8 mouse cellular contexts compared by ENCODE assay signal in the genomic region with DNA sequence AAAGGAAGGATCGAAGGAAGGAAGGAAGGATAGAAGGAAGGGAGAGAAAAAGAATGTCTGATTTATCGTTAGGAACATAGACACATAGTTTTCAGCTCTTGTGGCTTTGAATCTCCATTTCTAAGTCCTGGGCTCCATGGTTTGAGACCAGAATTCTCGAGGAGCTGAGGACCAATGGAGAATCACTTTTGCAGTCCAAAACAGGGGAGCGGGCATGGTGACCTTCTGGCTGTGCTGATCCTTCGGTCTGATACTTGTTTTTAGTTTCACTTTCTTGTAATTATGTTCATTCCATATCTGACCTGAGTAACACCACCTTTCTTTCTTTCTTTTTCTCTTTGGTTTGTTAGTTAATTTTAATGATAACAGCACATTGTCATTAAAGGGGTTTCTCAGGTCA. TPM values are rescaled to one million over a fixed set of nuclear protein-coding genes. Genes with fewer than 3 reads are reported as not detected.
A peak's percentile ranks its signal among the peaks of the same experiment; 100 is the strongest.
DNase-seq lines count a peak whose midpoint lies in the region; ATAC-seq lines count a peak whose summit lies in the region.
"Had no signal": no experiment of that assay in that cellular context is flagged by ENCODE, and none has a peak within 500 bp of the region (broad histone marks: within the 10 kb centered on the region; RNA-seq: fewer than 3 reads in every experiment).

No protein-coding gene starts in this region.

- H3K27ac ChIP-seq in limb, embryonic 12.5 days: 0 out of 2 replicates have a peak overlapping the region, but pooled peaks have one; percentile 53
- no peak overlapping the region; the same call in 1 of the 2 replicates for H3K27ac ChIP-seq in limb, embryonic 10.5 days
- no peak overlapping the region for H3K27ac ChIP-seq in embryonic facial prominence, embryonic 10.5 days (replicated peaks)
- H3K27ac ChIP-seq in forebrain, embryonic 10.5 days: no peak overlapping the region

- 0 out of 2 replicates have a peak, but pooled peaks cover 2% of the 10 kb centered on the region for H3K27me3 ChIP-seq in limb, embryonic 12.5 days
- H3K27me3 ChIP-seq in limb, embryonic 10.5 days (ENCODE audit: low read depth, poor library complexity, severe bottlenecking): no peaks in the 10 kb centered on the region
- H3K27me3 ChIP-seq in megakaryocyte, embryonic 14.5 days (replicated peaks): no peaks in the 10 kb centered on the region
- no peaks in the 10 kb centered on the region for H3K27me3 ChIP-seq in embryonic facial prominence, embryonic 10.5 days (replicated peaks; ENCODE audit: low read depth, poor library complexity, severe bottlenecking)
- H3K27me3 ChIP-seq in forebrain, embryonic 10.5 days (ENCODE audit: poor library complexity, severe bottlenecking): no peaks in the 10 kb centered on the region

- no peak overlapping the region for H3K9ac ChIP-seq in limb, embryonic 12.5 days (replicated peaks)

- peaks cover 14% of the 10 kb centered on the region for H3K4me1 ChIP-seq in limb, embryonic 12.5 days (replicated peaks)
- H3K4me1 ChIP-seq in limb, embryonic 10.5 days: peaks cover 25% of the 10 kb centered on the region
- H3K4me1 ChIP-seq in megakaryocyte, embryonic 14.5 days: peaks cover 25% of the 10 kb centered on the region
- peaks cover 18% of the 10 kb centered on the region for H3K4me1 ChIP-seq in embryonic facial prominence, embryonic 10.5 days
- peaks cover 25% of the 10 kb centered on the region for H3K4me1 ChIP-seq in forebrain, embryonic 10.5 days

- 70% methylated on average over 5 of the region's 5 CpGs for WGBS in limb, embryonic 12.5 days
- 77% methylated on average over 5 of the region's 5 CpGs for WGBS in limb, embryonic 10.5 days
- 71% methylated on average over 5 of the region's 5 CpGs for whole genome bisulfite sequencing in embryonic facial prominence, embryonic 10.5 days
- WGBS in forebrain, embryonic 10.5 days: 76% methylated on average over 5 of the region's 5 CpGs

- H3K36me3 ChIP-seq in limb, embryonic 12.5 days: no peaks in the 10 kb centered on the region
- H3K36me3 ChIP-seq in limb, embryonic 10.5 days: no peaks in the 10 kb centered on the region
- H3K36me3 ChIP-seq in megakaryocyte, embryonic 14.5 days (replicated peaks; ENCODE audit: low read length): no peaks in the 10 kb centered on the region
- H3K36me3 ChIP-seq in embryonic facial prominence, embryonic 10.5 days (replicated peaks): no peaks in the 10 kb centered on the region
- H3K36me3 ChIP-seq in forebrain, embryonic 10.5 days (replicated peaks): no peaks in the 10 kb centered on the region

- no peak for DNase-seq in limb, embryonic 10.5 days (ENCODE audit: low spot score)
- no peak for DNase-seq in embryonic facial prominence, embryonic 10.5 days (ENCODE audit: low spot score)
- no peak for DNase-seq in forebrain, embryonic 10.5 days (ENCODE audit: extremely low spot score, low spot score)
- DNase-seq: cerebellum, adult 11 months had no signal

- ATAC-seq in limb, embryonic 12.5 days (ENCODE audit: insufficient number of reproducible peaks, insufficient read depth, low FRiP score, low TSS enrichment, low read depth): no peak
- peak; percentile 69 for ATAC-seq in activated CD4-positive, CD25-positive, alpha-beta regulatory T cell, adult 4 months
- ATAC-seq in erythroid progenitor cell, adult 5-6 weeks (replicated peaks; ENCODE audit: low FRiP score, poor library complexity, severe bottlenecking): peak; percentile 61

- no peak overlapping the region for H3K4me2 ChIP-seq in limb, embryonic 12.5 days

- H3K4me3 ChIP-seq in limb, embryonic 12.5 days (replicated peaks): no peak overlapping the region
- H3K4me3 ChIP-seq in limb, embryonic 10.5 days: no peak overlapping the region
- H3K4me3 ChIP-seq in megakaryocyte, embryonic 14.5 days (replicated peaks): peak overlapping the region; percentile 76
- no peak overlapping the region for H3K4me3 ChIP-seq in embryonic facial prominence, embryonic 10.5 days
- H3K4me3 ChIP-seq in forebrain, embryonic 10.5 days: no peak overlapping the region

- H3K9me3 ChIP-seq in limb, embryonic 12.5 days: no peaks in the 10 kb centered on the region
- no peaks in the 10 kb centered on the region for H3K9me3 ChIP-seq in limb, embryonic 10.5 days (replicated peaks)
- no peaks in the 10 kb centered on the region for H3K9me3 ChIP-seq in megakaryocyte, embryonic 14.5 days
- H3K9me3 ChIP-seq in embryonic facial prominence, embryonic 10.5 days: no peaks in the 10 kb centered on the region
- no peaks in the 10 kb centered on the region for H3K9me3 ChIP-seq in forebrain, embryonic 10.5 days

RNA-seq across cellular contexts. Expression of a gene that starts 29.2 kb away (rescaled TPM):
- polyA plus RNA-seq in limb, embryonic 12.5 days (2016; fragmentation: Nextera tagmentation; extraction: Ambion mirVana): 230 and 235 TPM in 2 replicates
- 136 and 183 TPM in 2 replicates for polyA plus RNA-seq in limb, embryonic 10.5 days (2016; fragmentation: Nextera tagmentation; extraction: Ambion mirVana)
- 100 to 1,000 TPM in 1 of 2 experiments, 10 to 100 TPM in 1; 96.5 to 129 TPM for polyA plus RNA-seq in activated CD4-positive, CD25-positive, alpha-beta regulatory T cell, adult 4 months (2017; shearing (Covaris generic))
- total RNA-seq in erythroid progenitor cell, adult 5-6 weeks (2015; ENCODE audit: low replicate concordance): 34.6 and 58.7 TPM in 2 replicates
- 37.7 and 57.4 TPM in 2 replicates for total RNA-seq in erythroid progenitor cell, adult 5-6 weeks (2017; ENCODE audit: low replicate concordance)
- 15.0 TPM in 2 replicates for polyA plus RNA-seq in megakaryocyte, embryonic 14.5 days (2012; ENCODE audit: insufficient read depth, low replicate concordance)
- polyA plus RNA-seq in embryonic facial prominence, embryonic 10.5 days (2016; fragmentation: Nextera tagmentation; extraction: Ambion mirVana): 142 and 160 TPM in 2 replicates
- 140 and 149 TPM in 2 replicates for polyA plus RNA-seq in forebrain, embryonic 10.5 days (2016; fragmentation: Nextera tagmentation; extraction: Ambion mirVana)
